Mouse (Mus musculus) hindbrain, embryonic 12.5 days (tissue): ENCODE results near the gene St3gal4. TPM values are rescaled to one million over a fixed set of nuclear protein-coding genes. Genes with fewer than 3 reads are reported as not detected.

ENCODE experiments used
- ATAC-seq: fragments of 200-750 bp; cut with Nextera tagmentation; 2 replicates; pipeline ENCODE4 v1.8.0; 2017; ENCODE audit warnings: moderate TSS enrichment; ENCODE audit not compliant: low FRiP score
- H3K27ac ChIP-seq: fragments of 300-500 bp; sonication (generic); 2 replicates; pipeline ENCODE4 v1.5.1; 2016; ENCODE audit warnings: mild to moderate bottlenecking
- H3K27me3 ChIP-seq: fragments of 300-500 bp; sonication (generic); 2 replicates; pipeline ENCODE4 v1.6.1; 2016; ENCODE audit warnings: mild to moderate bottlenecking
- H3K36me3 ChIP-seq: fragments of 300-500 bp; sonication (generic); 2 replicates; pipeline ENCODE4 v1.6.1; 2016; ENCODE audit warnings: mild to moderate bottlenecking
- H3K4me1 ChIP-seq: fragments of 300-500 bp; sonication (generic); 2 replicates; pipeline ENCODE4 v1.6.1; 2016
- H3K4me2 ChIP-seq: fragments of 300-500 bp; sonication (generic); replicated peaks from 2 replicates; pipeline ENCODE4 v1.6.1; 2016; ENCODE audit warnings: mild to moderate bottlenecking
- H3K4me3 ChIP-seq: fragments of 300-500 bp; sonication (generic); 2 replicates; pipeline ENCODE4 v1.5.1; 2016; ENCODE audit warnings: mild to moderate bottlenecking
- H3K9ac ChIP-seq: fragments of 300-500 bp; sonication (generic); 2 replicates; pipeline ENCODE4 v1.6.1; 2016; ENCODE audit warnings: mild to moderate bottlenecking, moderate library complexity
- H3K9me3 ChIP-seq: fragments of 300-500 bp; sonication (generic); replicated peaks from 2 replicates; pipeline ENCODE4 v1.6.1; 2016; ENCODE audit warnings: mild to moderate bottlenecking
- WGBS: fragments of 180-500 bp; shearing (Covaris S2); methylation state at CpG from one replicate; pipeline ENCODE4 v1.1.7; 2016; 5-methylcytosine and 5-hydroxymethylcytosine counted together
- polyA plus RNA-seq: library from polyadenylated mRNA; unstranded; fragments of >200 nt; fragmentation: Nextera tagmentation; extraction: Ambion mirVana; gene quantifications from 2 replicates; pipeline ENCODE4 v1.2.1, GENCODE M21; 2016

The St3gal4 gene
- polyA plus RNA-seq, 1 experiment from 2014 or later, result 15.6 TPM

DNA sequence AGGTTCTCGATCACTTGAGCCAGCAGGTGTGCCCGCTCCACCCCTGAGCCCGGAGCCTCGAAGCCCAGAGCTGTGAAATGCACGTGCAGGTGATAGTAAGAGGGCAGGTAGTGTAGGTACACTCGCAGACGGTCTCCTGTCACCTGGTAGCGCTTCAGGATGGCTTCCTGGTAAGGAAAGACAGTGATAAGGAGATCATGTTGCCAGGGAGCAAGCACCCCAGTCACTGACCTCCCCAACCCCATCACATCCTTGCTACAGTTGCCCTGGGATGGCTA, 5.5 kb upstream of the St3gal4 start:
- 95% methylated on average over 8 of the region's 8 CpGs for WGBS
- no peaks in the 10 kb centered on the region for H3K27me3 ChIP-seq
- H3K27ac ChIP-seq, result no peak overlapping the region
- no peak overlapping the region for H3K9ac ChIP-seq
- no peak overlapping the region for H3K4me2 ChIP-seq
- peaks cover 30% of the 10 kb centered on the region for H3K36me3 ChIP-seq
- no peak overlapping the region for H3K4me3 ChIP-seq
- no peaks in the 10 kb centered on the region for H3K4me1 ChIP-seq
- H3K9me3 ChIP-seq, result no peaks in the 10 kb centered on the region
- ATAC-seq, result no peak

DNA sequence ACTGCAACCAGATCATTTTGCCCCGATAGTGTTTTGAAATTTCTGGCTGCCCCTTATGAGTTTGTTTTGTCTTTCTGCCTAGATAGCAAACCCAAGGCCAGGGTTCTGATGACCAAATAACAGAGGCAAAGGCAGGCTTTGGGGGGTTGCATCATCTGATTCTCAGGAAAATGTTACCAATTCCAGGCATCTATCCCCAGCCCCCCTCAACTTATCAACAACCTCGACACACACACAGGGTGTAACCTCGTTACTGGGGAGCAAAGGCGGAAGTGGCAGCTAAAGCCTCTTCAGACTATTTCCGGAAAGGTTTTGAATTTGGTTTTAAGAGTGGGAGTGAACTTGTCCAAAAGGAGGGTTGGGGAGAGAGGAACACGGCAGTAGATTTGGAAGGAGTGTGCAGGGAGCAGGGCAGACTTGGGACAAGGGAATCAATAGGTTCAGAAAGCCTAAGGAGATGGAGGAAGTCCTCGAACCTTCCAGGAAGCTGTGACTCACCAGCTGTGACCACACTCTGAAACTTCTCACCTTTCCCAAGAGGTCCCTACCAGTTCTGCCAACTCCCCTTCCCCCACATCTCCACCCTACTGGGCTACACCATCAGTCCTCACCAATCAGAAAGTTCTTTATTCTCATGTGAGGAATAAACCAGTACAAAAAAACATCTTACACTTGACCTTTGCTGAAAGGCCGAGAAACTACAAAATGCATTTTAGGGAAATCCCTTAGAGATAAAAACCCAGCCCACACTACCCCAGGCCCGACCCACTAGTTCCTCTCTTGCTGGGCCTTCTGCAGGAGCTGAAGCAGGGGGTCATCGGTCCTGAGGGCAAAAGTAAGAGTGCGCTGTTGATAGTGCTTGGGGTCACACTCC, 5.0 kb upstream of the St3gal4 start:
- Histone ChIP-seq H3K27ac (no peak overlapping the region), H3K27me3 (no peaks in the 10 kb centered on the region)
- WGBS, result 89% methylated on average over 11 of the region's 11 CpGs

DNA sequence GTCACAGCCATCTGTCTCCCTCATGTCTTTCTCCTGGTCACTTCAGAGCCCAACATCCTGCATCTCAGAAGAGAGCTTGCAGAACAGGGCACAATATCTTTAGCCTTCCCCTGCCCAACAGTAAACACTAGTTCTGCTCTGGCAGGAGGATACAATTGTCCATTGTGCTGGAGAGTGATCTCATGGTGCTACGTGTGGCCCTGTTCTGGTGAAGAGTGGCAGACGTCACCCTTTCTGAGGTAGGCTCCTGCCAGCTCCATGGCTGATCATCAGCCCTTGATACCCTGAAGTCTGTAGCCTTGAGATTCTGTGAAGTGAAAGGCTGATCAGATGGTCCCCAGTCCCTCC, 4.4 kb upstream of the St3gal4 start:
- WGBS, result 71% methylated on average over 2 of the region's 2 CpGs
- peaks cover 20% of the 10 kb centered on the region for H3K36me3 ChIP-seq

More for the DNA sequence above, 5.0 kb upstream of the St3gal4 start:
- Histone ChIP-seq H3K9ac (no peak overlapping the region), H3K4me1 (no peaks in the 10 kb centered on the region), H3K9me3 (no peaks in the 10 kb centered on the region), H3K36me3 (peaks cover 26% of the 10 kb centered on the region), H3K4me2 (no peak overlapping the region), H3K4me3 (no peak overlapping the region)
- ATAC-seq, result no peak

DNA sequence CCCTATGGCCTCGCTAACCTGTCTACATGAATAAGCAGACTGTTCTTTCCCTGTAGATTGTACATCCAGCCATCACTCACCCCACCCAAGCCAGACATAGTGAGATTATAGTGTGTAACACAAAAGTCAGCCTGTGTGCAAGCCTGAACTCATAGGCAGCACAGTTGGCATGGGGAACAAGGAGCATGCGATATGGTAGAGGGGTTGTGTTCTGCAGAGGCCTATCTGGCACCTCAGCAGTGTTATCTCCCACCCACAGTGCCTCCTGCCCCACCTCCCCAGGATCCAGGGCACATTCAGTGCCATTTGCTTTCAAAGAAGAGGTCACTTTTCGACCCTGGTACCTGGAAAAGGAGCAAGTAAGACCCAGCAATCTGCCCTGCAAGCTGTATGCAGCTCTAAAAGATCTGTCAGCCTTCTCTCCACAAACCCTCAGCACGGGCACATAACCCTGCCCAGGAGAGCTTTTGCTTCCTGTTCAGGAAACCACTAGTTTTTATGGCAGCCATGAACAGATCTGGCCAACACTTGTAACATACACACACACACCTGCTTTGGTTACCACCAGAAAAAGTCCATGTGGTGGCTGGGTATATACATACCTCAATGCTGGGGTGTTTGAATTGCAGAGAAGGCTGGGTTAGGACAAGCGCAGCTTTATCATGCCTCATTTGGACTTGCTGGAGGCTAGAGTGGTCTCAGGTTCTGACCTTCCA, 3.6 kb upstream of the St3gal4 start:
- Histone ChIP-seq H3K4me2 (no peak overlapping the region), H3K9me3 (no peaks in the 10 kb centered on the region), H3K36me3 (peaks cover 16% of the 10 kb centered on the region), H3K9ac (no peak overlapping the region), H3K4me3 (no peak overlapping the region), H3K27ac (no peak overlapping the region), H3K4me1 (peaks cover 2% of the 10 kb centered on the region), H3K27me3 (no peaks in the 10 kb centered on the region)
- ATAC-seq, result no peak
- 82% methylated on average over 5 of the region's 5 CpGs for WGBS

More for the DNA sequence above, 4.4 kb upstream of the St3gal4 start:
- no peak for ATAC-seq
- Histone ChIP-seq H3K27me3 (no peaks in the 10 kb centered on the region), H3K9ac (no peak overlapping the region), H3K4me2 (no peak overlapping the region), H3K27ac (no peak overlapping the region), H3K4me3 (no peak overlapping the region), H3K9me3 (no peaks in the 10 kb centered on the region), H3K4me1 (no peaks in the 10 kb centered on the region)

DNA sequence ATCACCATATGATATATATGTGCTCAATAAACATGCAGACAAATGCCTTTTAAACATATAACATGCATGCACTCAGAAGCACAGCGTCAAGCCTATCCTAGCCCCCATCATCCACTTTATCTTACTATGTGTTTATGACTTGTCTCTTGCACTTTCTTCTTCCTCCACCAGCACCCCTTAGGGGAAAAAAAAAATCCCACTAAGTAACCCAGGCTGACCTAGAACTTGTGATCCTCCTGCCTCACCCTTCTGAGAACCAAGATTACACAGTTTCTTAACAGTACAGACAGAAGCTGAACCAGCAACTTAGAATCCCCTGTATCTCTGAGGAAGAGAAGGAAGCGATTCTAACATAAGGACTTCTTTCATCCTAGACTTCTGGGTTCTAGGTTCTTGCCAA, 505 bp downstream of the St3gal4 start:
- no peaks in the 10 kb centered on the region for H3K9me3 ChIP-seq
- 96% methylated on average over 2 of the region's 2 CpGs for WGBS

DNA sequence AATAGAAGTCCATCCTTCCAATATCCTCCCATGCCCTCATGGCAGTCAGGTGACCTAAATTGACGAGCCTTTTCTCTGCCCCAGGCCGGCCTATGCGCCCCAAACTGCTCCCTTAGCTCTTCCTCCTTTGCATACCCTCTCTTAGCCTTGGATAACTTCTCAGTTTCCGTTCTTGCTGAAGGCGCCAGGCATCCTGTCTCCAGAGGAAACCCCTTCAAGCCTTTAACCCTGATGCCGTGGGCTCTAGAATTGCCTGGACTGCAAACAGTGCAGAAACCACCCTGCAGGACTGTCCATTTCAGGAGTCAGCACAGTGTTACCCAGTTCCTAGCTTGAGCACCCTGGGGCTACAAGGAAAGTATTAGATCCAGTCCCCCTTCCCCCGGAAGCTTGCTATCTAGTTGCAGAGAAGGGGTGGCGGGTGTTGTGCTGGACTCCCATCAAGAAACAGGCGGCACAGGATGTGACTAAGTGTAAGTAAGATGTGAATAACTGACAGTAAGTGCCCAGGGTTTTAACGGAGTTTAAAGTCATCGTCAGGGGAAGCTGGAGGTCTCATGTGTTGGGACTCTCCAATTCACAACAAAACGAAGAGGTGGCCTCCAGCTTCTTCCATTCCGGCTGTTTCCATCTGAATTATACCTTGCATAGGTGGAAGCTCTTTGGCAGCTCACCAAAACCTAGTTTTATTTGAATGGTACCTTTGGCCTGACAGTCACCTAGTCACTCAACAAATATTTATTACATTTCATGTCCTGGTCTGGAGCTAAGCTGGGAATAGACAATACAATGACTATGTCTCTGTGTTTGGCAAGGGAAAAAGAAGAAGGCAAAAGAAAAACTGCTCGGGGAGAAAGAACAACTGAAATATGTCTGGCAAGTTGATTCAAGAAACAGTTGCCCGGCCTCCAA, 1.4 kb downstream of the St3gal4 start:
- Histone ChIP-seq H3K9me3 (no peaks in the 10 kb centered on the region), H3K36me3 (no peaks in the 10 kb centered on the region), H3K4me2 (peak overlapping the region; percentile 80), H3K9ac (peak overlapping the region; percentile 78), H3K27ac (peak overlapping the region; percentile 80), H3K4me1 (peaks cover 24% of the 10 kb centered on the region), H3K27me3 (peaks cover 3% of the 10 kb centered on the region; the same call in 1 of the 2 replicates), H3K4me3 (peak overlapping the region; percentile 73)
- 32% methylated on average over 15 of the region's 15 CpGs for WGBS
- ATAC-seq, result peak; percentile 24

More for the DNA sequence above, 505 bp downstream of the St3gal4 start:
- H3K4me2 ChIP-seq, result no peak overlapping the region
- H3K4me1 ChIP-seq, result peaks cover 24% of the 10 kb centered on the region
- no peak for ATAC-seq
- H3K4me3 ChIP-seq, result no peak overlapping the region
- H3K27me3 ChIP-seq, result peaks cover 3% of the 10 kb centered on the region; the same call in 1 of the 2 replicates
- no peak overlapping the region for H3K27ac ChIP-seq
- H3K36me3 ChIP-seq, result no peaks in the 10 kb centered on the region; the same call in 1 of the 2 replicates
- H3K9ac ChIP-seq, result no peak overlapping the region

DNA sequence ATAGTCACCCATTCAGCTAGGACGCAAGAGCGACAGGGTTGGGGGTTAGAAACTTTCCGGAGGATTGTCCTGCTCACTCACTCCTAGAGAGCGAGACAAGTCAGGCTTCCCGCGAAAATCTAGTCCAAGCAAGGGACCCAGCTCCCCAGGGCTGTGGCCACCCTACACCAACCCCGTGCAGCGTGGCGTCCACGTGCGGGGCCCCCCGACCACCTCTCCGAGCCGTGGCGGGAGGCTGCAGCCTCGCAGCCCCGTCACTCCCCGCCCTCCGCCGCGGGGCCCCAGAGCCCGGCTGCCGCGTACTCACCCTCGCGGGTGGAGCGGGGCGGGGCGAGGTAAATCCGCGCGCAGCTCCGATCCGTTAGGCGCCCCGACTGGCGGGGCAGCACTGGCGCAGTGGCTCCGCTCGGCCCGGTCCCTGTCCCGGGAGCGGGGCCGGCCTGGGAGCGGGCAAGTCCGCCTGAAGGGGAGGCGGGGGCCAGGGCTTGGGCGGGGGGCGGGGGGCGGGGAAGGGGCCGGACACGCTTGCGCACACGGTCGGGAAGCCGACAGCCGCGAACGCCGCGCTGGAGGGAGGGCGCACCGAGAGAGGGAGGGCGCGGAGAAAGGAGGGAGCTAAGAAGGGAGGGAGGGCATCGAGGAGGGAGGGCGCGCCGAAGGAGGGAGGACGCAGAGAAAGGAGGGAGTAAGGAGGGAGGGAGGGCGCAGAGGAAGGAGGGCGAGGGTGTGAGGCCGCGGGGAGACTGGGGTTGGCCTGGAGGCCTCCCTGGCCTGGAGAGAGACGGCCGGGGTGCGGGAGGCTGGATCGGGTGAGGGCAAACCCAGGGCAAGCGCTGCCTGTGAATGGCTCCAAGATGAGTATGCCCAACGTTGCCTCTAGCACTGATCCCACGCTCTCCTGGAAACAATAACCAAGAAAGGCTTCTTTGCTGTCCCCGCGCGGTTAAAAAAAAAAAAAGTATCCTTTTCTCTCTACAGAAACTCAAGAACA, 2.4 kb downstream of the St3gal4 start:
- no peaks in the 10 kb centered on the region for H3K36me3 ChIP-seq
- peak overlapping the region; percentile 80 for H3K4me2 ChIP-seq
- peak overlapping the region; percentile 73 for H3K4me3 ChIP-seq
- H3K9me3 ChIP-seq, result no peaks in the 10 kb centered on the region
- WGBS, result 0% methylated on average over 83 of the region's 84 CpGs
- peaks cover 31% of the 10 kb centered on the region for H3K4me1 ChIP-seq
- ATAC-seq, result peak; percentile 94
- peak overlapping the region; percentile 78 for H3K9ac ChIP-seq
- H3K27ac ChIP-seq, result peak overlapping the region; percentile 80
- peaks cover 3% of the 10 kb centered on the region; the same call in 1 of the 2 replicates for H3K27me3 ChIP-seq

DNA sequence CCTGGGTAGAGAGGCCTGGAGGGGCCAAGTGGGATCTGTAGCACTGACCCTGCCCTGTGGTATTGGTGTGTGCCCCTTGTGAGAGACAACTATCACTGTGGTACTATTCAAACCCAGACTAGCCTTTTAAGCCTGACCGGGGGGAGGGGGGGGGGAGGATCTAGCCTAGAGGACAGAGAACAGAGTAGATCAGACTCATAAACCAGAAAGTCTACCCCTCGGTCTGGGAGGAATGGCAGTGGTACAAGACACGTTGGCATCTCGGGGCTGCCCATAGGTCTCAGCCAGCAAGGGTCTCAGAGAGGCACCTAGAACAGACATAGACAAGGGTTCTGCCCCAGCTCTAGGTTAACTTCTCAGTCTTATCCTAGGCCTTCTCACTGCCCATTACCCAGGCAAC, 3.3 kb downstream of the St3gal4 start:
- peak overlapping the region; percentile 73 for H3K4me3 ChIP-seq
- ATAC-seq, result no peak
- H3K4me1 ChIP-seq, result peaks cover 33% of the 10 kb centered on the region
- no peak overlapping the region for H3K27ac ChIP-seq
- peak overlapping the region; percentile 78; the same call in 1 of the 2 replicates for H3K9ac ChIP-seq
- no peaks in the 10 kb centered on the region for H3K9me3 ChIP-seq
- H3K4me2 ChIP-seq, result peak overlapping the region; percentile 80
- peaks cover 3% of the 10 kb centered on the region; the same call in 1 of the 2 replicates for H3K27me3 ChIP-seq
- WGBS, result 54% methylated on average over 4 of the region's 4 CpGs
- no peaks in the 10 kb centered on the region for H3K36me3 ChIP-seq

DNA sequence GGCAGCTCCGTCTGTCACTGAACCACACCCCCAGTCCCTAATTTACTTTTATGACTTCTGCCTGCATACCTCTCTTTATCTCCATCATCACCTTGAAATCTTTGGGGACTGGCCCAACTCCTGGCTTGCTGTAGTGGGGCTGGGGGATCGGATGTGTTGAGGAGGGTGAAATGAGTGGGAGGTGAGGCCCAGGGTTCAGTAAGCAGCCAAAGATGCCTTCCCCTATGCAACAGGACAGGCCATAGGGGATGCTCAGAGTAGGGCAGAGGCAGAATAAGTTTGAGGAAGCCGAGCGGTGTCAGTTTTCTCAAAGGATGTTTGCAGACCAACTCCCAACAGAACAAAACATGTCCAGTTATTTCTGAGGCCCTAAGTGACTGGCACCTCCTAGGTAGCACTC, 3.8 kb downstream of the St3gal4 start:
- Histone ChIP-seq H3K36me3 (no peaks in the 10 kb centered on the region), H3K27me3 (peaks cover 3% of the 10 kb centered on the region; the same call in 1 of the 2 replicates), H3K4me2 (peak overlapping the region; percentile 80), H3K4me3 (peak overlapping the region; percentile 73), H3K27ac (no peak overlapping the region), H3K9ac (no peak overlapping the region), H3K4me1 (peaks cover 33% of the 10 kb centered on the region), H3K9me3 (no peaks in the 10 kb centered on the region)
- ATAC-seq, result no peak
- WGBS, result 53% methylated on average over 3 of the region's 4 CpGs

DNA sequence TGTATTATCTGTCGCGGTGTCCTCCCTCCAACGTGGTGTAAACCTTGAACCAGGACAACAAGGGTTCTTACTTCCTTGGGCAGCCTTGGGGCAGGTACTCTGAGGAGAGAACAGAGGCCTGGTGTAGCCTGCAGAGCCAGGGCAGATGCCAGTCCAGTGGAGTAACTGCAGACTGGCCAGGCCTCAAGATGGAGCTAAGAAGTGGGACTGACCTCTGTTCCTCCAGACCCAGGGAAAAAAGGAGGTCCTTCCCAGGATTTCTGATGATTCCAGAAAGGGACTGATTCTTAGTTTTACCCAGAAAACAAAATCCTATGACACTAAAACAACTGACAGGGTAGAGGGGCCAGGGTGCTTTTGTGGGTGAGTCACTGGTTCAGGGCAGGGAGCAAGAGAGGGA, 4.8 kb downstream of the St3gal4 start:
- no peak for ATAC-seq
- H3K27me3 ChIP-seq, result peaks cover 3% of the 10 kb centered on the region; the same call in 1 of the 2 replicates
- WGBS, result 90% methylated on average over 3 of the region's 3 CpGs
- no peak overlapping the region for H3K4me3 ChIP-seq
- H3K9ac ChIP-seq, result no peak overlapping the region
- no peaks in the 10 kb centered on the region for H3K36me3 ChIP-seq
- H3K4me1 ChIP-seq, result peaks cover 39% of the 10 kb centered on the region
- H3K4me2 ChIP-seq, result no peak overlapping the region
- H3K9me3 ChIP-seq, result no peaks in the 10 kb centered on the region
- H3K27ac ChIP-seq, result no peak overlapping the region
